Mouse (Mus musculus) thymus, adult 2 months (tissue): Measurements from ENCODE around the gene Dcakd. TPM values are rescaled to one million over a fixed set of nuclear protein-coding genes. Genes with fewer than 3 reads are reported as not detected.

Experiments
- DNase-seq: peaks from one replicate; pipeline ENCODE4 v3.0.0; 2021
- H3K27ac ChIP-seq: fragments of 200-500 bp; 2 replicates; pipeline ENCODE4 v1.5.1; 2012; ENCODE audit warnings: low read length, control low read depth; ENCODE audit not compliant: control insufficient read depth, insufficient read depth
- H3K27me3 ChIP-seq: fragments of 200-500 bp; 2 replicates; pipeline ENCODE4 v1.6.1; 2012; ENCODE audit warnings: mild to moderate bottlenecking, low read length, moderate library complexity, mixed read lengths; ENCODE audit not compliant: control insufficient read depth, insufficient read depth
- H3K36me3 ChIP-seq: fragments of 200-500 bp; 2 replicates; pipeline ENCODE4 v1.6.1; 2012; ENCODE audit warnings: mild to moderate bottlenecking, low read length, moderate library complexity; ENCODE audit not compliant: control insufficient read depth, insufficient read depth
- H3K4me1 ChIP-seq: fragments of 200-500 bp; replicated peaks from 2 replicates; pipeline ENCODE4 v1.6.1; 2012; ENCODE audit warnings: low read length; ENCODE audit not compliant: control insufficient read depth, insufficient read depth
- H3K4me3 ChIP-seq: fragments of 200-500 bp; 2 replicates; pipeline ENCODE4 v1.5.1; 2012; ENCODE audit warnings: mild to moderate bottlenecking, low read length, control low read depth, moderate library complexity; ENCODE audit not compliant: control insufficient read depth, insufficient read depth
- CTCF ChIP-seq: fragments of 200-500 bp; IDR thresholded peaks from 2 replicates; pipeline ENCODE4 v1.5.1; 2012; ENCODE audit warnings: mild to moderate bottlenecking, control low read depth, low read length, moderate library complexity, borderline replicate concordance; ENCODE audit not compliant: control insufficient read depth, poor library complexity, insufficient read depth; ENCODE audit errors: extremely low read depth
- POLR2A ChIP-seq: fragments of 200-500 bp; IDR thresholded peaks from 2 replicates; pipeline ENCODE4 v1.6.1; 2012; ENCODE audit warnings: mild to moderate bottlenecking, low read length, control low read depth, moderate library complexity; ENCODE audit not compliant: control insufficient read depth, poor library complexity, insufficient read depth; ENCODE audit errors: extremely low read depth
- WGBS: fragments of 180-500 bp; shearing (Covaris S2); methylation state at CpG from one replicate; pipeline ENCODE4 v1.1.7; 2018; 5-methylcytosine and 5-hydroxymethylcytosine counted together
- polyA plus RNA-seq: library from polyadenylated mRNA; depleted of rRNA; stranded (reverse); fragments of >200 nt; gene quantifications from 2 replicates; pipeline ENCODE4 v1.2.3, GENCODE M21; 2012

The Dcakd gene
- polyA plus RNA-seq, 1 experiment, result 77.5 TPM

- WGBS, result 98% methylated on average over 2 of the region's 2 CpGs
- TF ChIP-seq CTCF, result no peak
- TF ChIP-seq POLR2A, result no peak
- Histone ChIP-seq H3K27ac (no peak overlapping the region), H3K27me3 (no peaks in the 10 kb centered on the region), H3K36me3 (peaks cover 39% of the 10 kb centered on the region), H3K4me1 (no peaks in the 10 kb centered on the region), H3K4me3 (no peak overlapping the region)
- no peak for DNase-seq
Measured at GRCm38 (mm10) chr11:103069731-103070130, 41.6 kb upstream of the Dcakd start.

- WGBS, result 94% methylated on average over 11 of the region's 11 CpGs
- TF ChIP-seq CTCF (no peak), POLR2A (no peak)
- Histone ChIP-seq H3K4me1 (no peaks in the 10 kb centered on the region), H3K27ac (no peak overlapping the region), H3K4me3 (no peak overlapping the region), H3K36me3 (peaks cover 47% of the 10 kb centered on the region), H3K27me3 (no peaks in the 10 kb centered on the region)
- no peak for DNase-seq
Measured at GRCm38 (mm10) chr11:103068884-103069283, 40.8 kb upstream of the Dcakd start.

- no peaks in the 10 kb centered on the region for H3K4me1 ChIP-seq
- H3K36me3 ChIP-seq, result peaks cover 54% of the 10 kb centered on the region
- TF ChIP-seq POLR2A, result no peak
- TF ChIP-seq CTCF, result no peak
- 76% methylated on average over 4 of the region's 4 CpGs for WGBS
- H3K4me3 ChIP-seq, result no peak overlapping the region
- DNase-seq, result no peak
- no peak overlapping the region for H3K27ac ChIP-seq
- no peaks in the 10 kb centered on the region for H3K27me3 ChIP-seq
Measured at GRCm38 (mm10) chr11:103068272-103068671, 40.1 kb upstream of the Dcakd start.

- Histone ChIP-seq H3K4me3 (no peak overlapping the region), H3K4me1 (no peaks in the 10 kb centered on the region), H3K36me3 (peaks cover 59% of the 10 kb centered on the region), H3K27me3 (no peaks in the 10 kb centered on the region), H3K27ac (no peak overlapping the region)
- no peak for DNase-seq
- TF ChIP-seq CTCF (no peak), POLR2A (no peak)
- WGBS, result 94% methylated on average over 8 of the region's 8 CpGs
Measured at GRCm38 (mm10) chr11:103067457-103068001, 39.4 kb upstream of the Dcakd start.

GRCm38 (mm10) chr11:103067051-103067361 lies 38.9 kb upstream of the Dcakd start:
- Histone ChIP-seq H3K4me3 (no peak overlapping the region), H3K27me3 (no peaks in the 10 kb centered on the region), H3K27ac (no peak overlapping the region), H3K4me1 (no peaks in the 10 kb centered on the region), H3K36me3 (peaks cover 61% of the 10 kb centered on the region)
- TF ChIP-seq CTCF (no peak), POLR2A (no peak)
- WGBS, result 94% methylated on average over 6 of the region's 6 CpGs
- no peak for DNase-seq

- DNase-seq, result no peak
- 95% methylated on average over 14 of the region's 14 CpGs for WGBS
- H3K4me3 ChIP-seq, result no peak overlapping the region
- H3K27ac ChIP-seq, result no peak overlapping the region
- peaks cover 67% of the 10 kb centered on the region for H3K36me3 ChIP-seq
- no peaks in the 10 kb centered on the region for H3K27me3 ChIP-seq
- H3K4me1 ChIP-seq, result no peaks in the 10 kb centered on the region
- TF ChIP-seq POLR2A (no peak), CTCF (no peak)
Measured at GRCm38 (mm10) chr11:103066191-103067050, 38.3 kb upstream of the Dcakd start.
